Mouse (Mus musculus): ENCODE measurements around the gene Olfr521.

GRCm38 (mm10) chr7:99803535-99803934 lies 40.2 kb downstream of the Olfr521 start:
- TF ChIP-seq CTCF (IDR thresholded peaks at IDR 0.05; ENCODE audit: low read depth): no peak
- TF ChIP-seq EP300 (IDR thresholded peaks at IDR 0.05; ENCODE audit: low read depth): no peak

Data from liver, embryonic 14.5 days (tissue).